Mouse (Mus musculus): ENCODE measurements around the gene Psmc2. TPM values are rescaled to one million over a fixed set of nuclear protein-coding genes. Genes with fewer than 3 reads are reported as not detected.

Gene Psmc2
- polyA plus RNA-seq, 1 experiment = 76.1 TPM

GRCm38 (mm10) chr5:21846616-21847290 lies 61.7 kb downstream of the Psmc2 start:
- H3K4me3 ChIP-seq (ENCODE audit: insufficient read depth, low read length) = no peak overlapping the region
- no peak for TF ChIP-seq POLR2A (IDR thresholded peaks at IDR 0.05; ENCODE audit: borderline replicate concordance, low read depth, low read length)
- TF ChIP-seq CTCF (IDR thresholded peaks at IDR 0.05; ENCODE audit: low read depth, low read length) = no peak
- H3K4me1 ChIP-seq (ENCODE audit: control insufficient read depth, insufficient read depth, low read length) = no peaks in the 10 kb centered on the region
- H3K27ac ChIP-seq (ENCODE audit: insufficient read depth, low read depth, low read length) = no peak overlapping the region

GRCm38 (mm10) chr5:21847438-21847837 lies 62.4 kb downstream of the Psmc2 start:
- TF ChIP-seq CTCF (IDR thresholded peaks at IDR 0.05; ENCODE audit: low read depth, low read length) (no peak), POLR2A (IDR thresholded peaks at IDR 0.05; ENCODE audit: borderline replicate concordance, low read depth, low read length) (no peak)
- Histone ChIP-seq H3K27ac (ENCODE audit: insufficient read depth, low read depth, low read length) (no peak overlapping the region), H3K4me3 (ENCODE audit: insufficient read depth, low read length) (no peak overlapping the region), H3K4me1 (ENCODE audit: control insufficient read depth, insufficient read depth, low read length) (no peaks in the 10 kb centered on the region)

GRCm38 (mm10) chr5:21851679-21852340 lies 66.7 kb downstream of the Psmc2 start:
- no peak overlapping the region for H3K4me3 ChIP-seq (ENCODE audit: insufficient read depth, low read length)
- H3K4me1 ChIP-seq (ENCODE audit: control insufficient read depth, insufficient read depth, low read length) = no peaks in the 10 kb centered on the region
- TF ChIP-seq POLR2A (IDR thresholded peaks at IDR 0.05; ENCODE audit: borderline replicate concordance, low read depth, low read length) (no peak), CTCF (IDR thresholded peaks at IDR 0.05; ENCODE audit: low read depth, low read length) (no peak)
- H3K27ac ChIP-seq (ENCODE audit: insufficient read depth, low read depth, low read length) = no peak overlapping the region

Other genes with a start within 250 kb of the Psmc2 start
- not detected in 2 replicates for gene Lrrc17, start 241.7 kb upstream of the Psmc2 start, polyA plus RNA-seq (2012; ENCODE audit: insufficient read depth, insufficient read length, missing spikeins)
- gene Fbxl13, start 139.6 kb upstream of the Psmc2 start, polyA plus RNA-seq (2012; ENCODE audit: insufficient read depth, insufficient read length, missing spikeins) = not detected in 2 replicates
- 31.0 and 33.2 TPM in 2 replicates for gene Armc10, start 139.5 kb upstream of the Psmc2 start, polyA plus RNA-seq (2012; ENCODE audit: insufficient read depth, insufficient read length, missing spikeins)
- gene Napepld, start 83.9 kb upstream of the Psmc2 start, polyA plus RNA-seq (2012; ENCODE audit: insufficient read depth, insufficient read length, missing spikeins) = 1.8 and 2.1 TPM in 2 replicates
- 63.2 and 66.2 TPM in 2 replicates for gene Pmpcb, start 48.1 kb upstream of the Psmc2 start, polyA plus RNA-seq (2012; ENCODE audit: insufficient read depth, insufficient read length, missing spikeins)
- gene Dnajc2, start within 50 bp of the Psmc2 start, polyA plus RNA-seq (2012; ENCODE audit: insufficient read depth, insufficient read length, missing spikeins) = 34.0 and 34.2 TPM in 2 replicates
- gene Slc26a5, start 80.3 kb downstream of the Psmc2 start, polyA plus RNA-seq (2012; ENCODE audit: insufficient read depth, insufficient read length, missing spikeins) = not detected in 2 replicates

Data from bone marrow macrophage, adult 2 months (primary cell).